Mouse (Mus musculus): Measurements from ENCODE around the gene Alox12b. TPM values are rescaled to one million over a fixed set of nuclear protein-coding genes. Genes with fewer than 3 reads are reported as not detected.
A peak's percentile ranks its signal among the peaks of the same experiment; 100 is the strongest.

Gene Alox12b
- polyA plus RNA-seq, 1 experiment from 2014 or later: 0.53 TPM

- no peaks in the 10 kb centered on the region for H3K36me3 ChIP-seq (ENCODE audit: control insufficient read depth, insufficient read depth, low read length)
- H3K9me3 ChIP-seq (replicated peaks; ENCODE audit: control insufficient read depth, low read length, poor library complexity, severe bottlenecking): no peaks in the 10 kb centered on the region
- H3K4me1 ChIP-seq (ENCODE audit: control insufficient read depth, insufficient read depth, low read length): peaks cover 35% of the 10 kb centered on the region
- H3K27ac ChIP-seq (ENCODE audit: low read length): peak overlapping the region; percentile 81; the same call in 1 of the 2 replicates
- H3K4me2 ChIP-seq (ENCODE audit: low read length): peak overlapping the region; percentile 90
- H3K9ac ChIP-seq (ENCODE audit: low read depth, low read length): peak overlapping the region; percentile 74
- H3K4me3 ChIP-seq (ENCODE audit: low read depth, low read length): peak overlapping the region; percentile 79
- no peak for ATAC-seq
- peaks cover 4% of the 10 kb centered on the region; the same call in 1 of the 2 replicates for H3K27me3 ChIP-seq (ENCODE audit: control insufficient read depth, insufficient read depth, low read depth, low read length)
- WGBS: under 1% methylated on average over 29 of the region's 32 CpGs
Measured at GRCm38 (mm10) chr11:69121741-69122335, 35.0 kb upstream of the Alox12b start.

GRCm38 (mm10) chr11:69122336-69122951 lies 34.3 kb upstream of the Alox12b start, which contains the start of gene 9130213A22Rik:
Gene 9130213A22Rik (minus strand): TSS chr11:69122589.
- Histone ChIP-seq H3K27ac (ENCODE audit: low read length) (peak within 1 kb of the TSS; percentile 81), H3K27me3 (ENCODE audit: control insufficient read depth, insufficient read depth, low read depth, low read length) (peaks cover 4% of the 10 kb centered on the region), H3K4me2 (ENCODE audit: low read length) (peak within 1 kb of the TSS; percentile 90), H3K4me3 (ENCODE audit: low read depth, low read length) (peak within 1 kb of the TSS; percentile 79), H3K36me3 (ENCODE audit: control insufficient read depth, insufficient read depth, low read length) (no peaks in the 10 kb centered on the region), H3K9me3 (replicated peaks; ENCODE audit: control insufficient read depth, low read length, poor library complexity, severe bottlenecking) (no peaks in the 10 kb centered on the region), H3K9ac (ENCODE audit: low read depth, low read length) (peak within 1 kb of the TSS; percentile 74), H3K4me1 (ENCODE audit: control insufficient read depth, insufficient read depth, low read length) (peaks cover 31% of the 10 kb centered on the region)
- ATAC-seq: peak; percentile 60
- under 1% methylated on average over 61 of the region's 66 CpGs for WGBS

GRCm38 (mm10) chr11:69123056-69123692 lies 33.6 kb upstream of the Alox12b start:
- H3K9ac ChIP-seq (ENCODE audit: low read depth, low read length): peak overlapping the region; percentile 74
- ATAC-seq: peak; percentile 12
- peak overlapping the region; percentile 81 for H3K27ac ChIP-seq (ENCODE audit: low read length)
- peak overlapping the region; percentile 79 for H3K4me3 ChIP-seq (ENCODE audit: low read depth, low read length)
- no peaks in the 10 kb centered on the region for H3K36me3 ChIP-seq (ENCODE audit: control insufficient read depth, insufficient read depth, low read length)
- H3K4me2 ChIP-seq (ENCODE audit: low read length): peak overlapping the region; percentile 90
- peaks cover 31% of the 10 kb centered on the region for H3K4me1 ChIP-seq (ENCODE audit: control insufficient read depth, insufficient read depth, low read length)
- peaks cover 4% of the 10 kb centered on the region for H3K27me3 ChIP-seq (ENCODE audit: control insufficient read depth, insufficient read depth, low read depth, low read length)
- under 1% methylated on average over 29 of the region's 29 CpGs for whole genome bisulfite sequencing
- no peaks in the 10 kb centered on the region for H3K9me3 ChIP-seq (replicated peaks; ENCODE audit: control insufficient read depth, low read length, poor library complexity, severe bottlenecking)

GRCm38 (mm10) chr11:69123693-69124497 lies 32.9 kb upstream of the Alox12b start:
- peak overlapping the region; percentile 52 for H3K9ac ChIP-seq (ENCODE audit: low read depth, low read length)
- ATAC-seq: peak; percentile 63
- H3K36me3 ChIP-seq (ENCODE audit: control insufficient read depth, insufficient read depth, low read length): no peaks in the 10 kb centered on the region
- peak overlapping the region; percentile 79 for H3K4me3 ChIP-seq (ENCODE audit: low read depth, low read length)
- H3K27ac ChIP-seq (ENCODE audit: low read length): peak overlapping the region; percentile 77
- H3K27me3 ChIP-seq (ENCODE audit: control insufficient read depth, insufficient read depth, low read depth, low read length): peaks cover 4% of the 10 kb centered on the region
- peaks cover 27% of the 10 kb centered on the region for H3K4me1 ChIP-seq (ENCODE audit: control insufficient read depth, insufficient read depth, low read length)
- H3K4me2 ChIP-seq (ENCODE audit: low read length): peak overlapping the region; percentile 90
- no peaks in the 10 kb centered on the region for H3K9me3 ChIP-seq (replicated peaks; ENCODE audit: control insufficient read depth, low read length, poor library complexity, severe bottlenecking)
- WGBS: under 1% methylated on average over 31 of the region's 31 CpGs

GRCm38 (mm10) chr11:69124498-69124847 lies 32.3 kb upstream of the Alox12b start:
- no peak overlapping the region for H3K27ac ChIP-seq (ENCODE audit: low read length)
- H3K9me3 ChIP-seq (replicated peaks; ENCODE audit: control insufficient read depth, low read length, poor library complexity, severe bottlenecking): no peaks in the 10 kb centered on the region
- peaks cover 23% of the 10 kb centered on the region for H3K4me1 ChIP-seq (ENCODE audit: control insufficient read depth, insufficient read depth, low read length)
- H3K9ac ChIP-seq (ENCODE audit: low read depth, low read length): no peak overlapping the region
- 0% methylated on average over 3 of the region's 3 CpGs for WGBS
- peak overlapping the region; percentile 90 for H3K4me2 ChIP-seq (ENCODE audit: low read length)
- ATAC-seq: peak; percentile 50
- H3K36me3 ChIP-seq (ENCODE audit: control insufficient read depth, insufficient read depth, low read length): no peaks in the 10 kb centered on the region
- H3K27me3 ChIP-seq (ENCODE audit: control insufficient read depth, insufficient read depth, low read depth, low read length): peaks cover 4% of the 10 kb centered on the region
- peak overlapping the region; percentile 79; the same call in 1 of the 2 replicates for H3K4me3 ChIP-seq (ENCODE audit: low read depth, low read length)

GRCm38 (mm10) chr11:69125041-69125851 lies 31.5 kb upstream of the Alox12b start:
- Histone ChIP-seq H3K4me1 (ENCODE audit: control insufficient read depth, insufficient read depth, low read length) (peaks cover 18% of the 10 kb centered on the region), H3K4me2 (ENCODE audit: low read length) (peak overlapping the region; percentile 79), H3K27ac (ENCODE audit: low read length) (peak overlapping the region; percentile 83), H3K9ac (ENCODE audit: low read depth, low read length) (peak overlapping the region; percentile 64), H3K27me3 (ENCODE audit: control insufficient read depth, insufficient read depth, low read depth, low read length) (peaks cover 3% of the 10 kb centered on the region), H3K36me3 (ENCODE audit: control insufficient read depth, insufficient read depth, low read length) (no peaks in the 10 kb centered on the region), H3K9me3 (replicated peaks; ENCODE audit: control insufficient read depth, low read length, poor library complexity, severe bottlenecking) (no peaks in the 10 kb centered on the region), H3K4me3 (ENCODE audit: low read depth, low read length) (peak overlapping the region; percentile 64)
- WGBS: under 1% methylated on average over 24 of the region's 24 CpGs
- peak; percentile 52 for ATAC-seq

- no peaks in the 10 kb centered on the region for H3K9me3 ChIP-seq (replicated peaks; ENCODE audit: control insufficient read depth, low read length, poor library complexity, severe bottlenecking)
- peak within 1 kb of the TSS; percentile 79 for H3K4me2 ChIP-seq (ENCODE audit: low read length)
- H3K4me1 ChIP-seq (ENCODE audit: control insufficient read depth, insufficient read depth, low read length): peaks cover 13% of the 10 kb centered on the region
- H3K36me3 ChIP-seq (ENCODE audit: control insufficient read depth, insufficient read depth, low read length): no peaks in the 10 kb centered on the region
- H3K27me3 ChIP-seq (ENCODE audit: control insufficient read depth, insufficient read depth, low read depth, low read length): no peaks in the 10 kb centered on the region; the same call in 1 of the 2 replicates
- peak within 1 kb of the TSS; percentile 64 for H3K9ac ChIP-seq (ENCODE audit: low read depth, low read length)
- WGBS: 1% methylated on average over 3 of the region's 3 CpGs
- peak within 1 kb of the TSS; percentile 64 for H3K4me3 ChIP-seq (ENCODE audit: low read depth, low read length)
- H3K27ac ChIP-seq (ENCODE audit: low read length): peak within 1 kb of the TSS; percentile 83
- no peak for ATAC-seq
Measured at GRCm38 (mm10) chr11:69125852-69125918, 31.1 kb upstream of the Alox12b start, which contains the start of gene Aloxe3. Gene Aloxe3 (plus strand): TSS chr11:69125896.

GRCm38 (mm10) chr11:69125919-69126705 lies 30.7 kb upstream of the Alox12b start:
- 10% methylated on average over 20 of the region's 20 CpGs for WGBS
- Histone ChIP-seq H3K27me3 (ENCODE audit: control insufficient read depth, insufficient read depth, low read depth, low read length) (no peaks in the 10 kb centered on the region; the same call in 1 of the 2 replicates), H3K9ac (ENCODE audit: low read depth, low read length) (peak overlapping the region; percentile 64), H3K4me2 (ENCODE audit: low read length) (peak overlapping the region; percentile 79), H3K4me1 (ENCODE audit: control insufficient read depth, insufficient read depth, low read length) (peaks cover 9% of the 10 kb centered on the region), H3K36me3 (ENCODE audit: control insufficient read depth, insufficient read depth, low read length) (no peaks in the 10 kb centered on the region), H3K9me3 (replicated peaks; ENCODE audit: control insufficient read depth, low read length, poor library complexity, severe bottlenecking) (no peaks in the 10 kb centered on the region), H3K4me3 (ENCODE audit: low read depth, low read length) (peak overlapping the region; percentile 64), H3K27ac (ENCODE audit: low read length) (peak overlapping the region; percentile 83)
- no peak for ATAC-seq
